Mouse (Mus musculus) frontal cortex, adult (tissue): ENCODE measurements around the gene Lactb.

ENCODE experiments used
- ATAC-seq: cut with Nextera tagmentation; 2 replicates; pipeline ENCODE4 v1.9.2; 2017; ENCODE audit warnings: mild to moderate bottlenecking, moderate library complexity, mixed read lengths; ENCODE audit not compliant: low TSS enrichment

Gene Lactb

DNA sequence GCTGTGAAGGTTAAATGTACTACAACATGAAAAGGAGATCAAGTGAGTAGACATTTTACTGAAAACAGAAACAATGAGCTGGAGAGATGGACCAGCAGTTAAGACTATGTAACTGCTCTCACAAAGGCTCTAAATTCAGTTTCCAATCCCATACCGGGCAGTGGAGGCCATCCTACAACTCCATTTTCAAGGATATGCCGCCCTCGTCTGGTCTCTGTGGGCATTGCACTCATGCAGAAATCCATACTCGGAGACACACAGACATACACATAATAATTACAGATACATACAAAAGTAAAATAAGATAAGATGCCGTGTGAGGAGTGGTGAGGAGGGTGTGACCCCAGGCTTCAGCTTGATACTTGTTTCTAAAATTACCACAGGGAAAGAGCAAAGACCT, 5.2 kb upstream of the Lactb start:
- no peak for ATAC-seq

DNA sequence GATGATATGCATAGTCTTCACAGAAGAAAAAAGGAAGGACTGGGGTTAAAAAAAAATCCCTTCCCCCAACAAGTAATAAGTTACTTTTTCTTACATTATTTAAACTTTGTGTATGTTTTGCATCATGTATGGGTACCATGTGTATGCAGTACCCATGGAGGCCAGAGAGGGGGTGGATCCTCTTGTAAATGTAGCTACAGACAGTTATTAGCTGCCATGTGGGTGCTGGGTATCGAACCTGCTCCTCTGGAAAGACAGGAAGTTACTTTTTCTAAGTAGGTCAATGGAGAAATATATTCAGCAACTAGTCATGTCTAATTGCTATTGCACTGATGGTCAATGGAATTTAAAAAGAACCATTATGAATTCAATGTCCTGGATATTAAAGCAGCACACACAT, 3.2 kb upstream of the Lactb start:
- ATAC-seq: no peak

DNA sequence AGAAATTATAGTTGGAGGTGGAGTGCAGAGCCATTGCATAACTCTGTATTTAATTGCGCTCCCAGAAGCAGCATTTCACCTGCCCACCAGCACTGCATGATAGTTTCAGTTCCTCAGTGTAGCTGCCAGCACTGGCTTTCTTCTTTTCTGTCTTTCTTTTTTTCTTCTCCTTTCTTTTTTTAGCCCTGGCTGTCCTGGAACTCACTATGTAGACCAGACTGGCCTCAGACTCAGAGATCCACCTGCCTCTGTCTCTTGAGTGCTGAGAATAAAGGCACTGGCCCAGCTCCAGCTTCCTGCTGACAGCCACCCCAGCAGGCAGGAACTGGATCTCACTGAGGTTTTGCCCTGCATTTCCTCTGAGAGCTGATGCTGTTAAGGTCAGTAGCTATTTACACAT, 2.7 kb upstream of the Lactb start:
- peak; percentile 74 for ATAC-seq

DNA sequence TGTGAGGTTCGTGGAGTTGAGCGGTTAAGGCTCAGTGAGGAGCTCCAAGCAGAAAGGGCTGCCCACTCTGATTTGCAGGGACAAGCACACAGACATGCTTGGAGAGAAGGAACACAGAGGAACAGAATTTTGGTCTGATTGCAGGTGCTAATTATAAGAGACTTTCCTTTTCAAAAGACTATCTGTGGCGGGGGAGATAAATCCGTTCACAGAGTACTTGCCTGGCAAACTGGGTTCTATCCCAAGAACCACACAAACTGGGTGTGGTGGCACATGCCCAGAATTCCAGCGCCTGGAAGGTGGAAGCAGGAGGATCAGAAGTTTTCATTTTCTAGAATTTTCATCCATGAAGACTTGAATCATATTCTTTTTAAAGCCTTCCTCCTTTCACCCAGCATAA, 1.8 kb upstream of the Lactb start:
- peak; percentile 17; the same call in 1 of the 2 replicates for ATAC-seq

DNA sequence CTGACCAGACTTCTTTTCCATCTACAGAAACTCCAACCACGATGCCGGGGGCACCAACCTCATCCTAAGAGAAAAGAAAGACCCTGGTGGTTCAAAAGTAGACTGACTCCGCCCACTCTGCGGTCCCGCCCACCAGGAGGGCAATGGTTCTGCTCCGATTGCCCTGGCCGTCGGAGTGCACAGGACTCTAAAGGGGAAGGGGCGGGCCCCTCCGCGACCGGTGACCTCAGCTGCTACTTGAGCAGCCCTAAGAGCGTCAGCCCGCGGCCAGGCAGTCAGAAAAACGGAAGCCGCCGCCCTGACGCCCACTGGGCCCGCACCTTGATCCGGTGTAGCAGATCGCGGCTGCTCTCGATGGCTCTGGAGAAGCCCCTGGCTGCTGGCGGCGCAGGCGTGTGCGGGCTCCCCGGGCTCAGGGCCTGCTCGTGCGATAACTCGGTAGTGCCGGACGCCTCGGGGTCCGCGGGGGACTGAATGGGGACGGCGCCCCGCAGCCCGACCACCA, 511 bp downstream of the Lactb start:
- peak; percentile 24 for ATAC-seq

DNA sequence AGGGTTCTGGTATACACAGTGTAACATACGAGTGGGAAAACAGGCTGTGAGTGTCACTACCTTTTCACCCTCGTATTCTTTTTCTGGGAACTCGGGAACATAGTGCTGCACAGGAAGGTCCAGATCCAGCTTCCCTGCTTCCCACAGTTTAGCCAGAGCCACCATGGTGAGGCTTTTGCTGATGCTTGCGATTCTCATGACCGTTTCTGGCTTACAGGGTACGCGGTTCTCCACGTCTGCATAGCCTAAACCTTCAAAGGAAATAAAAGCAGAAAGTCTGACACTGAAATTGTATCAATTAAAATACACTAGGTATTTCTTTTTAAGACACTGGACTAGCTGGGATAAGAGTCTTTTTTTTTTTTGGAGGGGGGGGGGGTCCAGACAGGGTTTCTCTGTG, 4.2 kb downstream of the Lactb start:
- no peak for ATAC-seq

DNA sequence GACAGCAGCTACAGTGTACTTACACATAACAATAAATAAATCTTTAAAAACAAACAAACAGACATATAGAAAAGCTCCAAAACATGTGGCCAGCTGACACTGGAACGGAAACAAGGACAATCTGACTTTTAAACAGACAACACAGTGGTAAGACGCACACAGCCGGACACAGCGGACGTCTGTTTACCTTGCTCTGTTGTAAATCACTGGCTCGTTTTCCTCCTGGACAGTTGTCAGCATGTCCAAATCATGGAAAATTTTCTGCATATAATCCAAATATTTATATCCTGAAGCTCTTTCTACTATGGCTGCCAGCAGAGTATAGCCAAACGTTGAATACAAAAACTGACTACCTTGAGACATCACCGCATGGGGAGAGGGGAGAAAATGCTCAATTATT, 7.8 kb downstream of the Lactb start:
- ATAC-seq: no peak

DNA sequence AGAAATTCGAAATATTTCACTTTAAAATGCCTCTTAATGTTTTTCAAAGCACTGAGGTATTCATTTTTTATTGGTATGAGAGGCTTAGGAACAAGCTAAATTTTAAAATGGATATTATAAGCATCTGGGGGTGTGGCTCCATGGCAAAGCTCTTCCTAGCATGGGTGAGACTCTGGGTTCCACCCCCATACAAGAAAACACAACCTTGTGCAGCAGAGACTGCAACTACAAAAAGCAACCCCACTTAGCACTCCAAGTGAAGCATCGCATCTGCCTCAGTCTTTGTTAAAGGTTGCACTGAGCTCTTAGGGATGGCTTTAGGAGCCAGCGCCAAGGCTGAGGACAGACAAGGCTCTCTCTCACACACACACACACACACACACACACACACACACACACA, 13.8 kb downstream of the Lactb start:
- ATAC-seq: peak; percentile 69; the same call in 1 of the 2 replicates

DNA sequence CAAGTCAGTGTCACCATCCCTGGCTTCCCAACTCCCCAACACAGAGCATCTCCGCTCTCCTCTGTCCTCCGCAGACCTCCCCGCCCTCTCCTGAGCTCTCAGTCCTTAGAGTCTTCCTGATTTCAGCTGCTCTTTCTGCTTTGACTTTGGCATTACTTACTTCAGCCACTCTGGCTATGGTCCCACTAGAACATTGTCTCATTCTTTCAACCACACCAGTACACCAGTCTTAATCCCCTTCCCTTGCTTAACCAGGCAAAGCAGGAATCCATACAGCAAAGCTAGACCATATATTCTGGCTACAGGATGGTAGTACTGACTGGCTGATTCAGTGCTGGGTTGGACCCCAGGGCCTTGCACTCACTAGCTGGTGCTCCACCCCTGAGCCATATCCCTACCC, 17.8 kb downstream of the Lactb start:
- ATAC-seq: no peak

DNA sequence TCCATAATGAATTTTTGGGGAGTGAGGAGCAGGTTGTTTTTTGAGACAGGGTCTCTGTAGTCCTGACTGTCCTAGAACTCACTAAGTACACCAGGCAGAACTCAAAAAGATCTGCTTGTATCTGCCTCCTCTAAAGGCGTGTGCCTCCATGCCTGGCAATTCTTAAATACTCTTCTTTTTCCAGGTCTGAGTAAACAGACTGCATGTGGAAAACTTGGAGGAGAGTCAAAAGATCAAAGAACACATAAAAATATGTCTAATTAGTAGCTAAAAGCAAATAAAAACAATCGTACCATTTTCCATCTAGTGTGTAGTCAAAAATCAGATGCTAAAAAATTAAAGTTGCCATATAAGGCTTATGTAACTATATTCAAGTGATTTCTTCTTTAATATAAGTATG, 22.4 kb downstream of the Lactb start:
- no peak for ATAC-seq

DNA sequence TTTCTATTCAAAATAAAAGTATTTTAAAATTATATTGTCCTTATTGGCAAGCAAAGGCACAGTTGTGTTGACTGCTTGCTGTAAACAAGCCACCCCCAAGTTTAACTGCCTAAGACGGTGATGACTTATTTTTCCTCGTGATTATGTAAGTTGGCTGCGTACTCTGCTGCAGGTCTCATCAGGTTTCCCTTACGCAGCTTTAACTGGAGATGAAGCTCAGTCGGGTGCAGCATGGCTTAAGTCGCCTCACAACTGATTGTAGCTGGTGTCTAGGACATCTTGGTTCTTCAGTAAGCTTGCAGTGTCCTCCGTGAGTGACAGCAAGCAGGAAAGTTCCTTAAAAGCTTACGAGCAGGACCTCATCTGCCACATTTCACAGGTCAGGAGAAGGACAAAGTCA, 23.0 kb downstream of the Lactb start:
- ATAC-seq: no peak; the same call in 1 of the 2 replicates

DNA sequence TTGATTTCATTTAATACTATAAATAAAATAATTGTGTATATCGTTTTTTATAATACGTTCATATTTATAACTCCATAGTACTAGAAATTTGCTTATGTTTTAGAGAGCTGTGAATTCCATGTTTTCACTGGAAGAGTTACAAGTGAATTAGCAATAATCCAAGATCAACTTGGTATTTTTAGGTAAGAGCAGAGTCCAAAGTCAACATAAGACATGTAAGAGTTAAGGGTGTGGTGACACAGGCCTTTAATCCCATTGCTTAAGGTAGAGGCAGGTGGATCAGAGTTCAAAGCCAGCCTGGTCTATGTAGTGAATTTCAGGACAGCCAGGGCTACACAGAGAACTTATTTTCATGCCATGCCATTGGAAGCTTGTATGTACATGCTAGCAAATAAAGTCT, 26.7 kb downstream of the Lactb start:
- ATAC-seq: no peak

DNA sequence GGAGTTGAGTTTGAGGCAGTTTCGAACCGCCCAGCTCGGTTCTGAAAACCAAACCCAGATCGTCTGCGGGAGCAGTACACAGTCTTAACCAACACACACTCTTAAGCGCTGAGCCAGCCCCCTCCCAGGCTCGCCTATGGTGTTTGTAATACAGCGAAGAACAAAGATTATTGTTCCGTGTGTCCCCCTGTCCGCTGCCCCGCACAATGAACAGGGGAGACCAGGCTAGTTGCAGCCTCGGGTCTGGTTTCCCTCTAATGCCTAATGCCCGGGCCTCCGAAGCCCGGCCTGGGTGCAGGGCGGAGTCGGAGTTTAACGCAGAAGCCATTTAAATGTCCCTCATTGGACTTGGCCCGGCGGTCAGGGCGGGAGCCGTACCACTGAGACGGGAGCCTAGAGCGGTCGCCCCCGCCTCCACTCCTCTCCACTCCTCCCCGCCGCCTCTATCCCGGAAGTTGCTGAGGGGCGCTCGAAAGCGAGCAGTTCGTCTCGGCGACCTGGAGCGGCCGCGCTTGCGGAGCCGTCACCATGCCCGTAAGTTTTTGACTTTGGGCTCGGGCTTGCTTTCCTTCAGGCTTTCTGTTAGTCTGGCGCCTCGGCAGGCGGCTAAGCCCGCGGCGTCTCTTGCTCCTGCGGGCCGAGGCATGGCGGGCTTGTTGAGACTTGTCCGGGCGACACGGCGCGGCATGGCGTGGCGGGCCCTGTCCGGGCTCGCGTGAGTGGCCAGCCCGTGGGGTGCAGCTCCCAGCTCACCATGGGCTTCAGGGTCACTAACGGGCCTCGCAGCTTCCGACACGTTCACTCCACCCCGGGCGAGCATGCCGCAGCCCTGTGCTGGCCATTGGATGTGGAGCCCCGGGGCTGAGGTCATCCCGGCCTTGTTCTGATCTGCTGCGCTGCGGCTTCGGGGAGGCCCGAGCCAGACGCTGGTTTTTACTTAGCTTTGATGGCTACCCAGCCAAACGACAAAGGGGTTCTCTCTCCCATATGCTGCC, 29.3 kb downstream of the Lactb start, which contains the start of gene Rps27l:
Gene Rps27l (plus strand): TSS at position 440 of the 995 bp plus-strand sequence.
- peak; percentile 99 for ATAC-seq

DNA sequence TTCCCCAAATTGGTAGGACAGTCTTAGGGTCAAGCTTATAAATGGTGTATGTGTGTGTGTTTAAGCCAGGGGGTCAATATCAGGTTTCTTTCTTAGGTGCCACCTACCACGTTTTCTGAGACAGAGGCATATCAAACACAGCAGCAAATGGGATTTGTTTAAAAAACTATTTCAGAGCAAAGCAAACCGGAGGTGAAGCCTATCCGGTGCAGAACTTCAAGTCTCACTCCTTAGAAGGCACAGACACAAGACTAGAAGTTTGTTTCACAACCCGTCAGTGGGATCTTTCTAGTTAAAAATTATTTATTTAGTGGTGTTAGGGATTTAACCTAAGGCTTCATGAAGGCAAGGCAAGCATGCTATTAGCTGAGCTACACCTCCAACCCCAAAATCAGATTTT, 30.1 kb downstream of the Lactb start:
- ATAC-seq: no peak

DNA sequence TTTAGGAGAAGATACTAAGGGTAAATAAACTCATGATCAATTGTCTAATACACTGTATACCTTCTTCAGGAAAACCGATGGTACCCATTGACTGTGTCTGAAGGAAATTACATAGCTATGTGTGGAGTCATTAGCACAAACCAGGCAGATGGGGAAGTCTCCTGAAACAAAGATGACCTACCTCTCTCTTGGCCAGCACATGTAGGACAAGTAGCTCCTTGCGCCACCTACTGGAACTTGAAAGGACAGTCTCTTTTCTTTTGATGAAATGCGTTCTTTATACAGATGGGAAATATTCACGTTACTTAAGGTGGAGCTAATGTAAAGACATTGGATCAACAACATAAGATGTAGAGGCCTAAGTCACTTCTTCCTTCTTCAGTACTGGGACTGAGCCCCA, 36.4 kb downstream of the Lactb start:
- ATAC-seq: peak; percentile 72; the same call in 1 of the 2 replicates

DNA sequence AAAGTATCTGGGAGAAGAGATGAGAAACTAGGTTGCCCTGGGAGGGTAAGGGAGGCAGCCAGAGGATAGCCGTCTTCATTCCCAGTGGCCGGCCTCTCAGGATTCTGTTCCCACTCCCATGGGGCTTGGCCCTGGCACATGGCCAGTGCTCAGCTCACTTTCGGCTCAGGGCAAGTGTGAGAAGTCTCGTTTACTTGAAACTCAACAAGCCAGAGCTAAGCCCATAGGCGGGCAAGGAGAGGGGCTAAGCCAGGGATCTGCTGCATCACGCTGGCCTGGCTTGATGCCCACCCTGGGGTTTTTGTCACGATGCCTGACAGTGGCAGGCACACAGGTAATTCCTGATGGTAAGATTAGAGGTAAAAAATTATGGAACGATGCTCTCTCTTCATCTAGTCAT, 37.8 kb downstream of the Lactb start:
- ATAC-seq: no peak

DNA sequence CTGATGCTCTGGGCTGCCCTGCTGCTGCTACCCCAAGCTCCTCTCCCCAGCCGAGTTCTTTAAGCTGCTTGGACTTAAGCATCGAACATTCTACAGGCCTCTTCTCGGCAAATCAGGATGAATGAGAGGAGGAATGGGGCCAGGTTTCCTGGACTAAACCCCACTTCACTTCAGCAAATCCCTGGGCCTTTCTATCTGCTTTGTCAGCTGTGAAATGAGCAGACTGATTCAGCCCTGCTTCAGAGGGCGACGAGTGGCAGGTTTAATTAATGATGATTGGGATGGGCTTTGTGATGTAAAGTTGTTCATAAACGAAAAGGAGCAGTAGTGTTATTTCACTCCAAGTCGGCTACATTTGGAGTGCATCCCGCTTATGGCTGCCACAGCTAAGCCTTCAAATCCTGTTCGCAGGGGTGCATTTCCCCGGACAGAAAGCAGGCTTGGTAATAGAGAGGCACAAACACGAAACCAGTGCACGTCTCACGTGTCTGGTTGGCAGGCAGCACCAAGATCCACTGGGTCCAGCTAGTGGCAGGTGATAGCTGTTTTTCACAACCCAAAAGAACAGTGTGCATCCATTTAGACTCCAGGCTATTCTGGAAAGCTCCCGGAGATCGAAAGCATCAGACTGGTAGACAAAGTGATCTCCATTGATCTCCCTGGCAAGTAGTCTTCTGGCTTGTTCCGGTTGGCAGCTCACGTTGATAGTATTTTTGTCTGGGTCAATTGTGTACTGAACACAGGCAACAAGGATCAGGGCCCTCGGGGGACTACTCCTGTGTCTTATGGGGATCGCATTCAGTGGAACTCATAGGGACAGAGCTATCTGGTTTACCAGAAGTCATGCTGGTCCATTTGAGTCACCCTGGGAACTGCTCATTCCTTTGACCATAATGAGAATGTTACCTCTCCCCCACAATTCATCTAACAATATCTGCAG, 41.1 kb downstream of the Lactb start:
- no peak for ATAC-seq

DNA sequence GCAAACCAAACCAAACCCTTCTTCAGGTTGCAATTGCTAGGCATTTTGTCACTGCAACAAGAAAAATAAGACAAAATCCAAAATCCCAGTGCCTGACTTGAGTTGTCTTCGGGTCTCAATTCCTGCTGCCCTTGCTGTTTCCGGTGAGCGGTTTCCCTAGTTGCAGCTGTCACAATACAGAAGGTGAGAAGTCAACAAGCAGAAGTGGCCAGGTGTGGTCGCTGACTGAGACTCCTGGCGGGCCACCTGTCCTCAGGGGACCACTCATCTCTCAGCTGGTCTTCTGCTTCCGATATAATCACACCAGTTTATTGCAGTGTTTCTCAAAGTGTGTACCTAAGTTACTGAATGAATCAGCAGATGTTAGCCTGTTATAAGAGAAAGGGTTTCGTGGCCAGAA, 44.9 kb downstream of the Lactb start:
- no peak for ATAC-seq

DNA sequence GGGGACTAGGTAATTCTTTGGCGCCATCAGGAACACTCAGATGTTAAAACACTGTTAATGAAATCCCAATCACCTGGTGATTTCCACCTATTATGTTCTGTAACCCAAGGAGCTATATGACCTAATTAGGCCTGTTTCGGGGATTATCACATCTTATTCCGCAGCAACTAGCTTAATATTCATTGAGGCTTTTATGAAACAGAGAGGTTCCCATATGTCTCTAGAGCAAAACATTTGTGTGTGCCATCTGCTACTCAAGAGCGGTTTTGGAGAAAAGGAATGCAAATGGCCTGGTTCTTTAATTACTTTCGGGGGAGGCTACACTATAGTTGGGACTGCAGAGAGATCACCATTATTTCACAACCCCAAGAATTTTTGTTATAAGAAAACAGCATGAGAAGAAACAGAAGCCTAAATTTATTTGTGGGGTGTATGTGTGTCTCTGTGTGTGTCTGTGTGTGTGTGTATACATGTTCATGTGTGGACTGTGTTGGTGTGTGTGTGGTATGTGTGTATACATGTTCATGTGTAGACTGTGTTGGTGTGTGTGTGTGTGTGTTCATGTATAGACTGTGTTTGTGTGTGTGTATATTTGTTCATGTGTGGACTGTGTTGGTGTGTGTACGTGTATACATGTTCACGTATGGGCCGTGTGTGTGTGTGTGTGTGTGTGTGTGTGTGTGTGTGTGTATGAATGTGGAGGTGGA, 47.4 kb downstream of the Lactb start:
- ATAC-seq: peak; percentile 55; the same call in 1 of the 2 replicates

DNA sequence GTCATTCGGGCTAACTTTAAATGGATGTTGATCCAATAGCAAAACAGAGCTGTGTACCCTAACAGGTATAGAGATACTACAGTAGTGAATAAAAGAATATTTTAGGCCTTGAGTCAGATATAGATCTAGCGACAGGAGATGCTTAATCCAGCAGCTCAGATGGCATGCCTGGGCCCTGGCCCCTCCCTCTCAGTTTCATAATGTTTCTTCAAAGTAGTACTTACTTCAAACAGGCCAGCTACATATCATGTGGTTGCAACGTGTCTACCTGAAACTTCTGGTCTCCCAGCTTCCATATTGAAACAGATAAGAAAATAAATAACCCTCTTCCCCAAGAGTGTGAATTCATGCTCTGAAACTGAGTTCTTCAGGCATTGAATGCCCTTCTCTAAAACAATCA, 49.4 kb downstream of the Lactb start:
- no peak for ATAC-seq

DNA sequence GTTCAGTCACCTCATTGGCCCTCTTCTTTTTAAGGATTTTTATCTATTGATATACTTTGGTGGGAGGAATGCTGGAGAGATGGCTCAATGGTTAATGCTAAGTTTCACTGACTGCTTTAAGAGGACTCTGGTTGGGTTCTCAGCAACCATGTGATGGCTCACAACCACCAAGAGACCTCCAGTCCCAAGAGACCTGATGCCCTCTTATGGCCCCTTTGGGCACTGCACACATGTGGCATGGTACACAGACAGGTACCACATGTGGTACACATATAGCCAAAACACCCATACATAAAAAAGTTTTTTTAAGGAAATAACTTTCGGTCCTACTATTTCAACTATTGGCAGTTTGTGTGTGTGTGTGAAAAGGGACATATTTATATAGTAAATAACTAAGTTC, 53.2 kb downstream of the Lactb start:
- ATAC-seq: no peak
